Mouse (Mus musculus) hindbrain, embryonic 16.5 days (tissue): ENCODE data around the gene B3gnt8. TPM values are rescaled to one million over a fixed set of nuclear protein-coding genes. Genes with fewer than 3 reads are reported as not detected.
A peak's percentile ranks its signal among the peaks of the same experiment; 100 is the strongest.

Experiments used
- ATAC-seq: fragments of 200-750 bp; cut with Nextera tagmentation; 2 replicates; pipeline ENCODE4 v1.8.0; 2017; ENCODE audit warnings: moderate TSS enrichment, moderate library complexity
- H3K27ac ChIP-seq: fragments of 300-500 bp; sonication (generic); 2 replicates; pipeline ENCODE4 v1.5.1; 2014; ENCODE audit warnings: low read depth, mild to moderate bottlenecking, control low read depth, low read length, moderate library complexity
- H3K27me3 ChIP-seq: fragments of 300-500 bp; sonication (generic); replicated peaks from 2 replicates; pipeline ENCODE4 v1.6.1; 2014; ENCODE audit warnings: low read length; ENCODE audit not compliant: control insufficient read depth, insufficient read depth
- H3K36me3 ChIP-seq: fragments of 300-500 bp; sonication (generic); 2 replicates; pipeline ENCODE4 v1.6.1; 2014; ENCODE audit warnings: mild to moderate bottlenecking, low read length, moderate library complexity, mixed read lengths; ENCODE audit not compliant: control insufficient read depth, insufficient read depth
- H3K4me1 ChIP-seq: fragments of 300-500 bp; sonication (generic); 2 replicates; pipeline ENCODE4 v1.6.1; 2014; ENCODE audit warnings: low read depth, low read length; ENCODE audit not compliant: control insufficient read depth, insufficient read depth
- H3K4me2 ChIP-seq: fragments of 300-500 bp; sonication (generic); 2 replicates; pipeline ENCODE4 v1.6.1; 2014; ENCODE audit warnings: mild to moderate bottlenecking, low read length, control low read depth, moderate library complexity
- H3K4me3 ChIP-seq: fragments of 300-500 bp; sonication (generic); 2 replicates; pipeline ENCODE4 v1.5.1; 2014; ENCODE audit warnings: mild to moderate bottlenecking, low read length, control low read depth, moderate library complexity
- H3K9ac ChIP-seq: fragments of 300-500 bp; sonication (generic); 2 replicates; pipeline ENCODE4 v1.6.1; 2014; ENCODE audit warnings: low read depth, mild to moderate bottlenecking, control low read depth, low read length, moderate library complexity
- H3K9me3 ChIP-seq: fragments of 300-500 bp; sonication (generic); 2 replicates; pipeline ENCODE4 v1.6.1; 2014; ENCODE audit warnings: mild to moderate bottlenecking, low read length, moderate library complexity; ENCODE audit not compliant: control insufficient read depth
- WGBS: fragments of 180-500 bp; shearing (Covaris S2); extraction: QIAGEN DNeasy Blood & Tissue Kit; methylation state at CpG from one replicate; pipeline ENCODE4 v1.1.7; 2014; 5-methylcytosine and 5-hydroxymethylcytosine counted together
- polyA plus RNA-seq: library from polyadenylated mRNA; unstranded; fragments of >200 nt; fragmentation: Nextera tagmentation; extraction: Ambion mirVana; gene quantifications from 2 replicates; pipeline ENCODE4 v1.2.1, GENCODE M21; 2015

Gene B3gnt8
- polyA plus RNA-seq, 1 experiment from 2014 or later: 0.89 TPM

DNA sequence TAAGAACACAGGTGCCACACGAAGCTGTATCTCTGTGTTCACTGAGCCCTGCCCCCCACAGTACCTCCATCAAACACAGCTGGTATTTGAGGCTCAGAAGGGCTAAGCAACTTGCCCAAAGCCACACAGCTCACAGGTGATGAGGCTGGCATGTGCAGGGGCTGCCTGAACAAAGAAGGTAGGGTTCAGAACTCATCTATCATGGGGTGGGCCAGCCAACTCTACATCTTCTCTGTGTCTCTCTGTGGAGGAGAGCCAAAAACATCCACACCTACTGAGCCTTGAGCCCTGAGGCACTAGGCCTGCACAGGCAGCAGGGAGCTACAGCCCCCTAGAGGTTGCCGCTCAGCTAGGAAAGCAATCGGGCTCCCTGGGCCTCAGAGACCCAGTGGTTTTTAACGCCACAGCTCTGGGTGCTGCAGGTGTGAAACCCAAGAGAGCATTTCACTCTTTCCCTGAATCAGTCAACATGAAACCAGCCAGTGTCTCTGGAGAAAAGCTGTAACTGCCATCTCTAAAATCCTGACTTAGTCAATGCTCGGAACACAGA, 21.2 kb downstream of the B3gnt8 start:
- WGBS: 56% methylated on average over 5 of the region's 5 CpGs
- Histone ChIP-seq H3K4me2 (no peak overlapping the region), H3K9me3 (no peaks in the 10 kb centered on the region), H3K27me3 (no peaks in the 10 kb centered on the region), H3K4me1 (no peaks in the 10 kb centered on the region), H3K4me3 (no peak overlapping the region), H3K36me3 (no peaks in the 10 kb centered on the region), H3K9ac (no peak overlapping the region; the same call in 1 of the 2 replicates), H3K27ac (no peak overlapping the region)
- no peak for ATAC-seq

DNA sequence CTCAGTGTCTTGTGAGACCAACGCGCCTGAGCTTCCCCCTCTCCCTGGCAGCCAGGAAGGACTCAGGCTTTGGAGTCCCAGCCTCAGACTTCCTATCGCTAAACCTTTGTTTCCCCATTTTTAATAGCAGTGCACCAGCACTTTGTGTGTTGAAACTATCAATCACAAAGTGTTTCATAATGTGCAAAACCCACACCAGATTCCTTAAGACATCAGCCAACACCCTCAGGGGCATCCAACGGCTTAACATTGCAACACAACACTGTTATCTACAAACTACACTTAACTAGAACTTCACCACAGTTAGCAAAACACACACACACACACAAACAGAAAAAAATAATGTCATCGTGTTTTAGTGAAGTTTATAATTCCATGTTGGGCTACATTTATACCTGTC, 23.4 kb downstream of the B3gnt8 start:
- H3K4me2 ChIP-seq: no peak overlapping the region
- H3K27me3 ChIP-seq: no peaks in the 10 kb centered on the region
- H3K9ac ChIP-seq: no peak overlapping the region
- H3K4me3 ChIP-seq: no peak overlapping the region
- ATAC-seq: no peak
- H3K27ac ChIP-seq: no peak overlapping the region
- no peaks in the 10 kb centered on the region for H3K36me3 ChIP-seq
- H3K9me3 ChIP-seq: no peaks in the 10 kb centered on the region
- H3K4me1 ChIP-seq: no peaks in the 10 kb centered on the region
- WGBS: 79% methylated on average over 5 of the region's 5 CpGs

GRCm38 (mm10) chr7:25651281-25651680, 24.8 kb downstream of the B3gnt8 start:
- no peak for ATAC-seq
- Histone ChIP-seq H3K9me3 (no peaks in the 10 kb centered on the region), H3K4me1 (no peaks in the 10 kb centered on the region), H3K4me3 (no peak overlapping the region), H3K4me2 (no peak overlapping the region), H3K9ac (no peak overlapping the region), H3K27me3 (no peaks in the 10 kb centered on the region), H3K36me3 (no peaks in the 10 kb centered on the region), H3K27ac (no peak overlapping the region)
- 91% methylated on average over 8 of the region's 8 CpGs for WGBS

GRCm38 (mm10) chr7:25652244-25652759, 25.8 kb downstream of the B3gnt8 start:
- no peak for ATAC-seq
- H3K27me3 ChIP-seq: no peaks in the 10 kb centered on the region
- H3K4me2 ChIP-seq: no peak overlapping the region
- no peaks in the 10 kb centered on the region for H3K36me3 ChIP-seq
- peaks cover 3% of the 10 kb centered on the region for H3K4me1 ChIP-seq
- no peaks in the 10 kb centered on the region for H3K9me3 ChIP-seq
- H3K27ac ChIP-seq: no peak overlapping the region
- 93% methylated on average over 12 of the region's 12 CpGs for WGBS
- H3K9ac ChIP-seq: no peak overlapping the region
- no peak overlapping the region for H3K4me3 ChIP-seq

DNA sequence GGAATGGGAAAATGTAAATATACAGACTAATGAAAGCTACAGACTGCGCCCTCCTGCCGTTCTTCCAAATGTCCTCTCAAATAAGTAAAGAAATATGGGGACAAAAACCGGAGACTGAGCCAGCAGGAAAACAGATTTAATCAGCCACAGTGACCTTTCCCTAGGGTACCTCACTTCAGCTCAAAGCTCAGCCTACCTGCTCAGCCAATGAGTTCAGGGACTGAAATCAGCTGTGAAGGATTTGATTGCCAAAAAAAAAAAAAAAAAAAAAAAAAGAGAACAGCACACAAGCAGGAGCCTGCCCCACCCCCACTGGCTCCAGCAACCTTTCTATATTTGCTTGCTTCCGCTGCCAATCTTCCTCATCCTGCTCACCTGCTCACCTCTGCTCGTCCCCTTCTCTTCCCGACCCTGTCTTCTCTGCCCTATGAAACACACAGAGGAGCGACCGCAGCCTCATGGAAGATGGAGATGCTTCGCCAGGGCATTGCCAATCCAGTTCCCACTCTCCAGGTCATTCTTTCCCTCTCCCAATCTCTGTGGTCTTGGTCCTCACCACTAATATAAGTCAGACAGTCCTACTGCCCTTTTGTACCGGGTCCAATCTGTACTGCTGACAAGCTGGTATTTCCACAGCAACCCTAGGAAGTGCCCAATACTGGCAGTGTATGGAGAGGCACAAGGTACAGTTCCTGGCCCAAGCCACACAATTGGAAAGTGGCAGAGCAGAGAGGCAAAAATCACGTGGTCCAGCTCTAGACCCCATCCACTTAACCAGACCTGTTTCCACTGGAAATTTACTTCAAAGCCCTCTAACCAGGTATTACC, 29.4 kb downstream of the B3gnt8 start:
- Histone ChIP-seq H3K4me3 (no peak overlapping the region), H3K4me1 (peaks cover 19% of the 10 kb centered on the region), H3K27ac (no peak overlapping the region), H3K27me3 (no peaks in the 10 kb centered on the region), H3K9me3 (no peaks in the 10 kb centered on the region), H3K36me3 (no peaks in the 10 kb centered on the region), H3K4me2 (no peak overlapping the region), H3K9ac (no peak overlapping the region)
- ATAC-seq: no peak
- WGBS: 78% methylated on average over 11 of the region's 11 CpGs

GRCm38 (mm10) chr7:25657785-25658184, 31.3 kb downstream of the B3gnt8 start:
- no peak for ATAC-seq
- peak overlapping the region; percentile 78 for H3K4me3 ChIP-seq
- no peaks in the 10 kb centered on the region for H3K36me3 ChIP-seq
- peak overlapping the region; percentile 84 for H3K4me2 ChIP-seq
- H3K4me1 ChIP-seq: peaks cover 19% of the 10 kb centered on the region
- H3K27ac ChIP-seq: no peak overlapping the region
- H3K9me3 ChIP-seq: no peaks in the 10 kb centered on the region
- peak overlapping the region; percentile 75 for H3K9ac ChIP-seq
- H3K27me3 ChIP-seq: no peaks in the 10 kb centered on the region
- WGBS: 42% methylated on average over 10 of the region's 10 CpGs

DNA sequence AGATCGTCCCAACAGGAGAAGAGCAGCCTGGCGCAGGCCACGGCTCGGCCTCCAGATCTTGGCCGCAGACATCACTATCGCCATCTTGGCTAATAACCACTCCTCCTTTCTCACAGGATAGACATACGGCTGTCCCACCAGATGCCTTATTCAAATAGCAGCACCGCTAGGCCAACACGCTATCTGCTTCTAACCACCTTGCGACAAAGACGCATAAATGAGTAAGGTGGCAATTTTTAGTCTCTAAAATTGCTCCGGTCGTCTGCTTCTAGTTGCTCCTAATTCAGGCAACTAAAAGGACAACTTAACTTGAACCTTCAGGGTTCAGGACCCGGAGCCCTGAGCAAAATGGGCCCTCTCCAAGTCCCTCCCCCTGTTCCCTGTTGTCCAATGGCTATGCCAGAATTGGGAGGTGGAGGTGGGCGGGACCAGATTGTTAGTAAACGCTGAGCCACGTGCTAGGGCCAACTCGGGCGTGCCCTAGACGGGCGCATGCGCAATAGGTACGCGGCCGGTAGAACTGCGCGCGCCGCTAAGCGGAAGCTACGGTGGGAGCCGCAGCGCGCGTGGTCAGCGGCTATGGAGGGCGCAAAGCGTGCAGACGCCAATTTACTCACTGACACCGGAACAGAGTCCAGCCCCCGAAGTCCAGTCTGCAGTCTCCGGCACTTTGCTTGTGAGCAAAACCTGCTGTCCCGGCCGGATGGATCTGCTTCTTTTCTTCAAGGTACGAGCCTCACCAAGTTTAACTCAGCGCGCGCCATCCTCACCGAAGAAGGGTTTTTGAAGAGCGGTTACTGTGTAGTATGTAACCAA, 32.4 kb downstream of the B3gnt8 start, which contains the start of the genes Bckdha and Exosc5:
Bckdha (minus strand) TSS at position 325 of the 816 bp plus-strand sequence.
Exosc5 (plus strand) TSS at position 508 of the 816 bp plus-strand sequence.
- Histone ChIP-seq H3K4me2 (peak within 1 kb of the TSS; percentile 89), H3K36me3 (no peaks in the 10 kb centered on the region), H3K9me3 (no peaks in the 10 kb centered on the region), H3K4me1 (peaks cover 19% of the 10 kb centered on the region), H3K9ac (peak within 1 kb of the TSS; percentile 75), H3K27me3 (no peaks in the 10 kb centered on the region), H3K4me3 (peak within 1 kb of the TSS; percentile 78), H3K27ac (peak within 1 kb of the TSS; percentile 83)
- ATAC-seq: peak; percentile 98
- whole genome bisulfite sequencing: under 1% methylated on average over 50 of the region's 50 CpGs

DNA sequence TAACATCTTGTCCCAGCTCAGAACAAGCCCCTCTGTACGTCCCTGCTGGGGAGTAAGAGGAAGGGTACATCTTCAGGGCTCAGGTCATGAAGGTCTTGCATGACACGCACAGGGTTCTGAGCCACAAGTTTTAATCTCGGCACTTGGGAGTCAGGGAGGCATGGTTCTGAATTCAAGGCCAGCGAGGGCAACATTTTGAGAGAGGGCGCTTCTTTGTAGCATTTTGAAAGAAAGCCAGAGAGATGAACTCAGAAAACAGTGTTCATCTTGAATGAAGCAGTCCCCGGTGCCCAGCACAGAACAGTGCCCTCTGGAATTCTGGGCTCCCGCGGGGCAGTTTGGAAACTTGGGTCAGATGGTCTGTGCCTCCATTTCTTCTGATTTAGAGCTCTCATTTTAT, 39.9 kb downstream of the B3gnt8 start:
- no peak for ATAC-seq

More for the DNA sequence above, 39.9 kb downstream of the B3gnt8 start:
- H3K4me3 ChIP-seq: no peak overlapping the region
- H3K4me1 ChIP-seq: no peaks in the 10 kb centered on the region
- H3K9me3 ChIP-seq: no peaks in the 10 kb centered on the region
- no peak overlapping the region for H3K27ac ChIP-seq
- 95% methylated on average over 8 of the region's 8 CpGs for WGBS
- H3K9ac ChIP-seq: no peak overlapping the region
- H3K4me2 ChIP-seq: no peak overlapping the region
- peaks cover 18% of the 10 kb centered on the region for H3K36me3 ChIP-seq
- H3K27me3 ChIP-seq: no peaks in the 10 kb centered on the region
